Mouse (Mus musculus): ENCODE results near the gene Igtp. TPM values are rescaled to one million over a fixed set of nuclear protein-coding genes. Genes with fewer than 3 reads are reported as not detected.

Gene Igtp
- total RNA-seq, 2 experiments from 2014 or later: 0.85 to 0.94 TPM

Other genes starting within 250 kb of the Igtp start
- 10 to 100 TPM; 89.6 to 92.3 TPM for gene Larp1, start 190.5 kb upstream of the Igtp start, total RNA-seq (2021)
- not detected for gene Gm12248, start 106.4 kb upstream of the Igtp start, total RNA-seq (2021)
- gene Cnot8, start 95.4 kb upstream of the Igtp start, total RNA-seq (2021): 10 to 100 TPM; 45.9 to 51.1 TPM
- gene Gemin5, start 31.0 kb upstream of the Igtp start, total RNA-seq (2021): 10 to 100 TPM; 17.5 to 18.5 TPM
- gene Mrpl22, start 27.9 kb upstream of the Igtp start, total RNA-seq (2021): 10 to 100 TPM; 30.3 to 34.9 TPM
- 1 to 10 TPM; 1.2 to 1.6 TPM for gene Irgm2, start 62 bp downstream of the Igtp start, total RNA-seq (2021)
- not detected for gene 4930438A08Rik, start 75.2 kb downstream of the Igtp start, total RNA-seq (2021)
- 10 to 100 TPM; 17.7 to 23.5 TPM for gene Zfp692, start 107.5 kb downstream of the Igtp start, total RNA-seq (2021)
- 10 to 100 TPM; 43.0 to 51.1 TPM for gene Zfp672, start 130.8 kb downstream of the Igtp start, total RNA-seq (2021)
- gene Sh3bp5l, start 131.2 kb downstream of the Igtp start, total RNA-seq (2021): 10 to 100 TPM; 59.5 to 64.3 TPM
- gene Lypd8, start 179.5 kb downstream of the Igtp start, total RNA-seq (2021): not detected
- gene 1810065E05Rik, start 221.6 kb downstream of the Igtp start, total RNA-seq (2021): not detected
- gene Gm12253, start 233.0 kb downstream of the Igtp start, total RNA-seq (2021): not detected

Data from layer of hippocampus, postnatal 10 days (tissue).